Mouse (Mus musculus) layer of hippocampus, adult 8-10 months (tissue): Measurements from ENCODE around the gene Tnfrsf13c. TPM values are rescaled to one million over a fixed set of nuclear protein-coding genes. Genes with fewer than 3 reads are reported as not detected.

Source experiments
- DNase-seq, 2 experiments: peaks; one replicate each; pipeline ENCODE4 v3.0.0; 2022; ENCODE audit warnings: low spot score in 2 of 2
- total RNA-seq, 4 experiments: library from RNA; stranded (reverse); gene quantifications; 2 replicates each; pipeline ENCODE4 v1.2.4; 2022

Tnfrsf13c gene
- total RNA-seq, 4 experiments from 2014 or later = 0.69 to 0.80 TPM; not detected in 2

GRCm38 (mm10) chr15:82208307-82208706 is 15.9 kb downstream of the Tnfrsf13c start:
- no peak for DNase-seq

- DNase-seq = no peak
Observed at GRCm38 (mm10) chr15:82207504-82208219, 16.5 kb downstream of the Tnfrsf13c start.

GRCm38 (mm10) chr15:82207105-82207459 is 17.1 kb downstream of the Tnfrsf13c start:
- DNase-seq = no peak

- peak in 1 of 2 experiments; percentile 49 for DNase-seq
Observed at GRCm38 (mm10) chr15:82206365-82207104, 17.6 kb downstream of the Tnfrsf13c start.

- no peak for DNase-seq
Observed at GRCm38 (mm10) chr15:82204680-82205371, 19.3 kb downstream of the Tnfrsf13c start.

GRCm38 (mm10) chr15:82203611-82204351 is 20.4 kb downstream of the Tnfrsf13c start:
- no peak for DNase-seq

GRCm38 (mm10) chr15:82203090-82203489 is 21.1 kb downstream of the Tnfrsf13c start:
- no peak for DNase-seq

- DNase-seq = no peak
Observed at GRCm38 (mm10) chr15:82202086-82202485, 22.1 kb downstream of the Tnfrsf13c start.

GRCm38 (mm10) chr15:82199546-82199945 is 24.6 kb downstream of the Tnfrsf13c start:
- DNase-seq = no peak

GRCm38 (mm10) chr15:82198342-82198741 is 25.8 kb downstream of the Tnfrsf13c start:
- DNase-seq = no peak

- DNase-seq = no peak
Observed at GRCm38 (mm10) chr15:82197937-82198336, 26.2 kb downstream of the Tnfrsf13c start.

- no peak for DNase-seq
Observed at GRCm38 (mm10) chr15:82197246-82197750, 26.9 kb downstream of the Tnfrsf13c start.

GRCm38 (mm10) chr15:82196300-82196699 is 27.9 kb downstream of the Tnfrsf13c start:
- DNase-seq = no peak

- DNase-seq = no peak
Observed at GRCm38 (mm10) chr15:82192617-82193016, 31.6 kb downstream of the Tnfrsf13c start.

- DNase-seq = peak in 1 of 2 experiments; percentile 42
Observed at GRCm38 (mm10) chr15:82188481-82189240, 35.5 kb downstream of the Tnfrsf13c start.

- no peak for DNase-seq
Observed at GRCm38 (mm10) chr15:82187924-82188323, 36.2 kb downstream of the Tnfrsf13c start.

- no peak for DNase-seq
Observed at GRCm38 (mm10) chr15:82187401-82187800, 36.8 kb downstream of the Tnfrsf13c start.

GRCm38 (mm10) chr15:82186931-82187330 is 37.2 kb downstream of the Tnfrsf13c start:
- DNase-seq = no peak

GRCm38 (mm10) chr15:82186131-82186530 is 38.0 kb downstream of the Tnfrsf13c start:
- no peak for DNase-seq

- DNase-seq = no peak
Observed at GRCm38 (mm10) chr15:82185062-82185783, 38.9 kb downstream of the Tnfrsf13c start.
